Mouse (Mus musculus) cerebral cortex, adult 2 months (tissue): ENCODE measurements around the gene Eif3b.

Experiments
- WGBS: fragments of 180-500 bp; shearing (Covaris S2); methylation state at CpG from one replicate; pipeline ENCODE4 v1.1.7; 2018; 5-methylcytosine and 5-hydroxymethylcytosine counted together

Gene Eif3b

GRCm38 (mm10) chr5:140396166-140396940, 22.8 kb upstream of the Eif3b start:
- 64% methylated on average over 8 of the region's 8 CpGs for WGBS

GRCm38 (mm10) chr5:140402640-140403270, 16.4 kb upstream of the Eif3b start:
- WGBS: 85% methylated on average over 4 of the region's 4 CpGs

- WGBS: 92% methylated on average over 6 of the region's 6 CpGs
These were observed 14.0 kb upstream of the Eif3b start for GRCm38 (mm10) chr5:140405126-140405525.

- WGBS: 79% methylated on average over 6 of the region's 6 CpGs
These were observed 12.5 kb upstream of the Eif3b start for GRCm38 (mm10) chr5:140406666-140407065.

- 41% methylated on average over 8 of the region's 8 CpGs for WGBS
These were observed 7.8 kb upstream of the Eif3b start for GRCm38 (mm10) chr5:140411339-140411738.

GRCm38 (mm10) chr5:140414647-140415046, 4.5 kb upstream of the Eif3b start:
- 60% methylated on average over 4 of the region's 4 CpGs for WGBS

GRCm38 (mm10) chr5:140418106-140418488, 1.0 kb upstream of the Eif3b start:
- WGBS: under 1% methylated on average over 12 of the region's 12 CpGs

- under 1% methylated on average over 61 of the region's 62 CpGs for WGBS
These were observed 433 bp downstream of the Eif3b start for GRCm38 (mm10) chr5:140419442-140420080.

GRCm38 (mm10) chr5:140420616-140421015, 1.5 kb downstream of the Eif3b start:
- 61% methylated on average over 4 of the region's 4 CpGs for WGBS

GRCm38 (mm10) chr5:140425016-140425783, 6.1 kb downstream of the Eif3b start:
- WGBS: 92% methylated on average over 17 of the region's 17 CpGs

GRCm38 (mm10) chr5:140439117-140439516, 20.0 kb downstream of the Eif3b start:
- WGBS: 30% methylated on average over 2 of the region's 6 CpGs

- WGBS: 82% methylated on average over 3 of the region's 3 CpGs
These were observed 22.3 kb downstream of the Eif3b start for GRCm38 (mm10) chr5:140441406-140441805.

GRCm38 (mm10) chr5:140444012-140444411, 24.9 kb downstream of the Eif3b start:
- WGBS: 81% methylated on average over 4 of the region's 4 CpGs

GRCm38 (mm10) chr5:140445345-140445744, 26.2 kb downstream of the Eif3b start, which contains the start of gene Gm4869:
Gm4869 (plus strand) TSS chr5:140445645.
- 89% methylated on average over 5 of the region's 5 CpGs for WGBS

GRCm38 (mm10) chr5:140446054-140446453, 26.9 kb downstream of the Eif3b start:
- WGBS: 60% methylated on average over 7 of the region's 7 CpGs

- 49% methylated on average over 2 of the region's 2 CpGs for WGBS
These were observed 36.3 kb downstream of the Eif3b start for GRCm38 (mm10) chr5:140455466-140455865.

GRCm38 (mm10) chr5:140461476-140461875, 42.3 kb downstream of the Eif3b start:
- WGBS: 76% methylated on average over 3 of the region's 3 CpGs

- 91% methylated on average over 2 of the region's 2 CpGs for WGBS
These were observed 44.0 kb downstream of the Eif3b start for GRCm38 (mm10) chr5:140463151-140463550.

GRCm38 (mm10) chr5:140464943-140465342, 45.8 kb downstream of the Eif3b start:
- 78% methylated on average over 2 of the region's 2 CpGs for WGBS

GRCm38 (mm10) chr5:140472336-140472735, 53.2 kb downstream of the Eif3b start:
- WGBS: 90% methylated on average over 3 of the region's 3 CpGs

GRCm38 (mm10) chr5:140481458-140481857, 62.3 kb downstream of the Eif3b start:
- 48% methylated on average over 4 of the region's 4 CpGs for WGBS

- 87% methylated on average over 6 of the region's 6 CpGs for WGBS
These were observed 72.0 kb downstream of the Eif3b start for GRCm38 (mm10) chr5:140491142-140491541.
